Comparison of ENCODE assay signal across 8 mouse cellular contexts in the genomic region with DNA sequence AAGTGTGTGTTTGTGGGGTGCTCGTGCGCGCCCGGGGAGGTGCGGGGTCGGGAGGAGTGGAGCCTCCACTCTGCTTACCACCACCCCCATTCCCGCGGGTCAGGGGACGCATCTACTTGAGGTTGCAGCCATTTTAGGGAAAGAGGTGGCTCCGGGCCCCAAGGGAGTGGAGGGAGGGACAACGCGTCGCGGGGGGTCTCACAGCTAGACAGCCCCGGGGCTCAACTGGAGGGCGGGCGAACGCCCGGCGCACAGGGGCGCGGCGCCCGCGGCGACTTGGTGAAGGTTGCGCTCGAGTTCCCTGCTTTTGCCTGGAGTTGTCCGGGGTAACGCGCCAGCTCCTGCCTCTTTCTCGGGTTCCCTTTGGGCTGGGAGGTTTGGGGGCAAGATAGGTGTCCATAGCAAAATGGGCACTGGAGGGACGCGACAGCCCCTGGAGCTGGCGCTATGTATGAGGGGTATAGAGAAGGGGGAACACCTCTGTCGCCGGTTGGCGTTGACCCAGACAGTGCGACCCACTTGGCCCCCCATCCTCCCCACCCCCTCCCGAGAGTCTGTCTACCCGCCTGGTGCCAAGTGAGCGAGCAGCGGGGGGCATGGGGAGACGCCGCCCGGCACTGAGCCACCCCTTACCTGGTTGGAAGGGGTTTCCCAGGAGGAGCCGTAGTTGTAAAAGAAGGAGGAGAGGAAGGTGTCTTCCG.
DNase-seq lines count a peak whose midpoint lies in the region; ATAC-seq and TF ChIP-seq lines count a peak whose summit lies in the region.

No protein-coding gene starts in this region.

- H3K79me3 ChIP-seq in C2C12 (ENCODE audit: low read depth), result no peaks in the 10 kb centered on the region

- H3K4me3 ChIP-seq in C2C12 (ENCODE audit: insufficient read depth, poor library complexity, severe bottlenecking), result peak overlapping the region; percentile 26
- peak overlapping the region; percentile 81 for H3K4me3 ChIP-seq in cortical plate, adult 2 months (ENCODE audit: insufficient read depth, low read length)
- peak overlapping the region; percentile 70 for H3K4me3 ChIP-seq in hindbrain, embryonic 10.5 days
- H3K4me3 ChIP-seq in neural tube, embryonic 15.5 days (replicated peaks), result peak overlapping the region; percentile 65

- under 1% methylated on average over 48 of the region's 48 CpGs for WGBS in hindbrain, embryonic 10.5 days
- under 1% methylated on average over 48 of the region's 48 CpGs for WGBS in neural tube, embryonic 15.5 days

- no peaks in the 10 kb centered on the region for H3K79me2 ChIP-seq in C2C12 (ENCODE audit: control insufficient read depth, insufficient read depth)

- H3K4me2 ChIP-seq in neural tube, embryonic 15.5 days, result peak overlapping the region; percentile 100

- peak; percentile 9 to 49 for DNase-seq in adrenal gland, adult (ENCODE audit: inconsistent age in 2 of 2, low spot score in 1 of 2)
- DNase-seq in adrenal gland, postnatal 4 days (ENCODE audit: low spot score in 2 of 2), result no peak
- DNase-seq in hindbrain, embryonic 10.5 days (ENCODE audit: low spot score), result peak; percentile 47
- DNase-seq in left cerebral cortex, postnatal 4 days, result peak; percentile 48

- H3K9me3 ChIP-seq in hindbrain, embryonic 10.5 days, result no peaks in the 10 kb centered on the region
- no peaks in the 10 kb centered on the region for H3K9me3 ChIP-seq in neural tube, embryonic 15.5 days (replicated peaks)

- H3ac ChIP-seq in C2C12 (ENCODE audit: control insufficient read depth, insufficient read length, low read depth), result peak overlapping the region; percentile 18

- intact Hi-C loops in left cerebral cortex, postnatal 4 days (cut with DNase I), result loop anchor here (5.0 to 10.0 kb wide), 2 partner anchors 410 to 1363 kb away; no protein-coding TSS in a partner anchor

- TF ChIP-seq CTCF in C2C12 (IDR thresholded peaks at IDR 0.05; ENCODE audit: control insufficient read depth, insufficient read depth, insufficient read length), result no peak
- TF ChIP-seq CTCF in cortical plate, adult 2 months (IDR thresholded peaks at IDR 0.05; ENCODE audit: extremely low read depth, insufficient read depth, low read length), result no peak

- no peaks in the 10 kb centered on the region for H3K36me3 ChIP-seq in C2C12 (ENCODE audit: control insufficient read depth, insufficient read depth)
- H3K36me3 ChIP-seq in hindbrain, embryonic 10.5 days, result no peaks in the 10 kb centered on the region
- H3K36me3 ChIP-seq in neural tube, embryonic 15.5 days, result no peaks in the 10 kb centered on the region

- H3K27me3 ChIP-seq in C2C12 (ENCODE audit: control insufficient read depth, insufficient read depth, insufficient read length), result no peaks in the 10 kb centered on the region
- peaks cover 77% of the 10 kb centered on the region for H3K27me3 ChIP-seq in hindbrain, embryonic 10.5 days (ENCODE audit: insufficient read depth, poor library complexity, severe bottlenecking)
- H3K27me3 ChIP-seq in neural tube, embryonic 15.5 days (replicated peaks), result peaks cover 12% of the 10 kb centered on the region; the same call in 1 of the 2 replicates

- TF ChIP-seq POLR2A in cortical plate, adult 2 months (IDR thresholded peaks at IDR 0.05; ENCODE audit: extremely low read depth, insufficient read depth, low read length), result no peak

- H3K4me1 ChIP-seq in cortical plate, adult 2 months (ENCODE audit: control insufficient read depth, insufficient read depth, low read length), result peaks cover 6% of the 10 kb centered on the region; the same call in 1 of the 2 replicates
- peaks cover 43% of the 10 kb centered on the region for H3K4me1 ChIP-seq in hindbrain, embryonic 10.5 days (replicated peaks)
- peaks cover 43% of the 10 kb centered on the region for H3K4me1 ChIP-seq in neural tube, embryonic 15.5 days

- peak; percentile 12; the same call in 1 of the 2 replicates for ATAC-seq in neural tube, embryonic 15.5 days (ENCODE audit: low FRiP score)
- no peak for ATAC-seq in erythroid progenitor cell, adult 5-6 weeks (replicated peaks; ENCODE audit: low FRiP score, poor library complexity, severe bottlenecking)

- H3K27ac ChIP-seq in cortical plate, adult 2 months (ENCODE audit: insufficient read depth, low read length), result peak overlapping the region; percentile 72
- no peak overlapping the region for H3K27ac ChIP-seq in hindbrain, embryonic 10.5 days
- H3K27ac ChIP-seq in neural tube, embryonic 15.5 days (replicated peaks), result peak overlapping the region; percentile 83

- peak overlapping the region; percentile 64 for H3K9ac ChIP-seq in neural tube, embryonic 15.5 days (replicated peaks)

TF ChIP-seq in C2C12, 6 proteins besides CTCF, POLR2A, EP300 and RAD21:
- TF ChIP-seq USF1 (IDR thresholded peaks at IDR 0.05; ENCODE audit: low read depth), result no peak

Comparison
In these comparisons a context has a peak if more than half of its experiments do, and no peak if none do; other contexts are left out.
1. DNase-seq: peak in adrenal gland, adult (2 of 2), hindbrain, embryonic 10.5 days (single experiment) and left cerebral cortex, postnatal 4 days (single experiment); none in adrenal gland, postnatal 4 days (0 of 2).
2. H3K4me3 ChIP-seq: peak in every context shown above with its lines; median percentile 81 in cortical plate, adult 2 months; 70 in hindbrain, embryonic 10.5 days; 65 in neural tube, embryonic 15.5 days; 26 in C2C12.